Mouse (Mus musculus): ENCODE measurements around the gene Dhx36. TPM values are rescaled to one million over a fixed set of nuclear protein-coding genes. Genes with fewer than 3 reads are reported as not detected.

The Dhx36 gene
- total RNA-seq, 2 experiments from 2014 or later: 16.6 to 22.7 TPM

DNA sequence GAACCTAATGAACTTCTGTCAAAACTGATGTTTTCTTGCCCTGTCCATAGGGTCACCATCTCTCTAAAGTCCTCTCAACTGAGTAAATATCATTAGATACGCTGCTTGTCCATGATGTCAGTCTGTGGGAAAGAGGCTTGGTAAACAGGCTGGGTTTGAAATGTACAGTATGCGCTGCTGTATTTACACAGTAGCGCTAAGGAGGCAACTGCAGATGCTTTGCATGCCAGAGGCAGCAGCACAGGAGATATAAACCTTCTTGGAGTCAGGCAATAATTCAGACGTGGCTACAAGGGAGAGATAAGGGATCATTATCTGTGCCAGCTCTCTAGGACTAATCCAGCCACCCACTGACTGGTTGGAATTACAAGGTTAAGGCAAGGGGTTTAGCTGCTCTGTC is 73.1 kb downstream of the Dhx36 start:
- no peak for DNase-seq

DNA sequence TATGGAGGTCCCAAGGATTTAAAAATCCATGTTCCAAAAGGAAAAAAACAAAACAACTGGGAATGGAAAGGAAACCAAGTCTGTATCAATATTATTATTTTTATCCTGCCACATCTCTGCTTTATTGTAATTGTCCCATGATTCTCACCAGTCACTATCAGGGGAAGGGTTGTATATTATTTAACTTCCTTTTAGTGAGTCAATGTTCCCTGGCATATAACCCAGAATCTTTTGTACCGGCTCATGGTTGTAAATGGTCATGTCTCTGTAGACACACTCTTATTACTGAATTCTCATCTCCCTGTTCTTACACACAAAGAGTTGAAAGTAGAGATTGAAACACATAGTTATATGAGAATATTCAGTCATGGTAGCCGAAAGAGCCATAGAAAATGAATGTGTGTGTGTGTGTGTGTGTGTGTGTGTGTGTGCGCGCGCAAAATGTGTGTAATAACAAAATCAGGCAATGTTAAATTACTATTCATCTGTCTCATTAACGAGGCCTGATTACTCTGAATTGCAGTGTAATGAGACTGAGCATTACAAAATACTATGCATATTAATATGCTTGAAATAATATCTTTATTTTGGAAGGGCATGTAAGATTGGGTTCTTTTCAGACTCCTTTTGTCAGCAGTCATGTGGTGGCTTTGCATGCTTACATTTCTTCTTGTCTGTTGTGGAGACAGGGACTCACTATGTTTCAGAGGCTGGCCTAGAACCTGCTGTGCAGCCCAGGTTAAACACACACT is 88.2 kb downstream of the Dhx36 start:
- DNase-seq: no peak

Other genes starting within 250 kb of the Dhx36 start
- 1 to 10 TPM; 4.3 to 8.6 TPM for gene Arhgef26, start 168.7 kb downstream of the Dhx36 start, total RNA-seq (2021)
- gene Gpr149, start 98.1 kb upstream of the Dhx36 start, total RNA-seq (2021): under 1 TPM in 1 of 2 experiments, not detected in 1; 0.07 TPM